Mouse (Mus musculus) c-Kit-positive CD71-positive TER-119-negative erythroid progenitor cells, embryonic 14.5 days (primary cell): ENCODE data around the gene Ranbp3.

ENCODE experiments used
- DNase-seq: peaks from one replicate; pipeline ENCODE4 v3.0.0-alpha.2; 2013; ENCODE audit warnings: low read depth

Gene Ranbp3

DNA sequence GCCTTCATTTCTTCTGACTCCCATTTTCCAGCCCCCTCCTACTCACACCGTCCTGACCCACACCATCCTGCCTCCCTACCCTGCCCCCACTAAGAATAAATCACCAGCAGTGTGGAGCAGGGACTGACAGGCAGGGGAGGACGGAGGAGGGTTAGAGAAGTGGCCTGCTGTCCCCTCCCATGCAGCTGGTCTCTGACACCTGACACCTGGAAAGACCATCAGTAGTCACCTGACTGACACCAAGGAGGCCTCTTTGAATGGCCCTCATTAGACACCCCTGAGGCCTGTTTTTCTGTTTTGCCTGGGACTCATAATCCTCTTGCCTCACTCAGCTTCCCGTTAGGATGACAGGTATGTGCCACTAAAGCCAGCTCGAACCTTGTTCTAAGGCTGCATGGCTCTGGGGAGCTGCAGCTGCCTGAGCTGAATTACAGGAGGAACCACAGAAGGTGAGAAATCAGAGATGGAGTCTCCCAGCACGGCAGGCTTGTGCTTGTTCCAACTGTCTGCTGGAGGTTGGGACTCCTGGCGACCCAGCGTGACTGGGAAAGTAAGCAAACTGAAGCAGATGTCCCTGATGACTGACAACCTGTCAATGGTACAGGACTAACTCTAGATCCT, 54.0 kb downstream of the Ranbp3 start:
- no peak for DNase-seq

DNA sequence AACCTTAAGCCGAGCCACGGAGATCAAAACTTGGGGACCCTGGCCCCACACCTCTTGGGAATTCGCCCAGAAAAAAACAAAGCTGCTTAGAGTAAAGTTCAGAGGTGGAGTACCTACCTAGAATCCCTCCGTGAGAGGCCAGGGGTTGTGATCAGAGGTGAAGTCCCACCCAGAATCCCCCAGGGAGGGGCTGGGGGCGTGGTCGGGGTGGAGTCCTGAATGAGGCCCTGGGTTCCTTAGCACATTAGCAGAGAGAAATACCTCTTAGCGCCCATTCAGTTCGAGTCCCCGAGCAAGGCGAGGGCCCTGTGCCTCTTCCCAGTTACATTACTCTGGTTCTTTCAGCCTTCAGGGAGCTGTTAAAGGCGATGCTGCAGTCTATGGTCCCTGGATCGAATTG, 54.6 kb downstream of the Ranbp3 start:
- DNase-seq = peak; percentile 35

DNA sequence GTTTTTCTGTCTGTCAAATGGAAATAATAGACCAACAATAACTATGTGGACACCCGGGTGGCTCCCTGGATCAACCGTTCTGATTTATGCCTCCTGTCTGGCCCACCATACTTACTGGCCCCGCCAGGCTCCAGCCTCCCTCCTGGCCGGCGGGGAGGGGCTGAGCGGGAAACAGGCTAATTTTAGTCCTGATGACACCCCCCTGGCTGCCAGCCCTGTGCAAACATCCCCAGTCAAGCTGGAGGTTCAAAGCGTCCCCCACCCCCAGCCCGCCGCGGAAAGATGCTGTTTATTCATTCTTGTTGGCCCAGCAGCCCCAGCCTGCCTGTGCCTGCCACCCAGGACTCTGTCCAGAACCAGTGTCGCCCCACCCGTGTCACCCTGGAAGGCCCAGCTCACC, 55.0 kb downstream of the Ranbp3 start:
- no peak for DNase-seq

DNA sequence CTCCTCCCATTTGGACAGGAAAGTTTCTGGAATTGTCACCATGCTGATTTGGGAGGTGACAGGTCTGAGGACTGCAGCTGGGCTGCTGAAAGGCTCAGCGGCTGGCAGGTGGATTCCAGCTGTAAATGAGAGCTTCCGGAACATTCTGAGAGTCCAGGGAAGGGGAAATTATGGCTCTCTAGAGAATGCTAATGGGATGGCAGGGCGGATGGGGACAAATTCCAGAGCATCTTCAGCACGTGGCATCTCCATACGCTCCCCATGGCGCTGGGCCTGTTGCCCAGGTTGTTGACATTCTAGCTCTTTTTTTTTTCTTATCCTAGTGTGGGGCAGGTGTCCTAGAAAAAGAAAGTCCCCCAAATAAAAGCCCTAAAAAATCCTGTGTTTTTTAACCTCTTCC, 56.1 kb downstream of the Ranbp3 start:
- DNase-seq = no peak

DNA sequence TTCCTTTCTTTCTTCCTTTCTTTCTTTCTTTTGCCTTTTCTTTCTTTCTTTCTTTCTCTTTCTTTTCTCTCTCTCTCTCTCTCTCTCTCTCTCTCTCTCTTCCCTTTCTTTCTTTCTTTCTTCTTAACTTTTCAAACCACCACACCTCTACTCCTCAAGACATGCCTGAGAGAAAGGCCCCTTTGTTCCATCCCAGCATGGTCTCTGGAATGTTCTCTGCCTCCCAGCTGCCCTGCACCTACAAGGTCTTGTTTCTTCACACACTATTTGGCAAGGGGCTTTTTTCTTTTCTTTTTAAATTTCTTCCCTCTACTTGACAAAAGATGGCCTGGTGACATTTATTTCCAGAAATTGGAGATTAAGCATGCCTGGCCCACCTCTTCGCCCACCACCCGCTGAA, 56.6 kb downstream of the Ranbp3 start:
- no peak for DNase-seq

DNA sequence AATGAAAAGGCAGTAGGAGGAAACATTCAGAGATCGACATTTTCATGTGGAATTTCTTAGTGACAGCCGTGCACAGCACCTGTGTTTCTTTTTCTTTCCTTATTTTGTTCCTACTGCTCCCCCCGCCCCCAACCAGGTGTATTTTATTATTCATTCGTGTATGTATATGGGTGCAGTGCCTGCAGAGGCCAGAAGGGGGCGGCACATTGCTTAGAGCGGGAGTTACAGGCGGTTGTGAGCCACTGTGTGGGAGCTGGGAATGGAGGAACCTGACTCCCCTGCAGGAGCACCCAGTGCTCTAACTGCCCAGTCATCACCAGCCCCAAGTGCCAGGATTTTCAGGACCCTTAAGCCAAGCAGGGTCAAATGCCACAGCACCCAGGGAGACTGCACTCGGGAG, 63.4 kb downstream of the Ranbp3 start:
- no peak for DNase-seq

DNA sequence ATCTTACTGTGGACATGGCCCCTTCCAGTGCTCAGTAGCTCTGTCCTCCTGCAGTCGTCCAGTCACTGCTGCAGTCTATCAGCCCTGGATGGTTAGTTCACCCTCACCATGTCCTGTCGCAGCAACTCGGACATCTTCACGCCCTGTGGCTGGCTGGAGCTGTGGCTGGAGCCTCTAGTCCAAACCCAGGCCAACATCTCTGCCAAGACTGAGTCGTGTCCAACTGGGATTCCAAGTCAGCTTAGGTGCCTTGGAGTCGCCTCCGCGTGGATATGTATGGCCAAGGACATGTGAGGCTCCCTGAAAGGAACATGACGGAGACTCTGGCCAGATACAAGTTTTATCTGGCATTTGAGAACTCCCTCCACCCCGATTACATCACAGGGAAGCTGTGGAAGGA, 65.1 kb downstream of the Ranbp3 start:
- DNase-seq = no peak

DNA sequence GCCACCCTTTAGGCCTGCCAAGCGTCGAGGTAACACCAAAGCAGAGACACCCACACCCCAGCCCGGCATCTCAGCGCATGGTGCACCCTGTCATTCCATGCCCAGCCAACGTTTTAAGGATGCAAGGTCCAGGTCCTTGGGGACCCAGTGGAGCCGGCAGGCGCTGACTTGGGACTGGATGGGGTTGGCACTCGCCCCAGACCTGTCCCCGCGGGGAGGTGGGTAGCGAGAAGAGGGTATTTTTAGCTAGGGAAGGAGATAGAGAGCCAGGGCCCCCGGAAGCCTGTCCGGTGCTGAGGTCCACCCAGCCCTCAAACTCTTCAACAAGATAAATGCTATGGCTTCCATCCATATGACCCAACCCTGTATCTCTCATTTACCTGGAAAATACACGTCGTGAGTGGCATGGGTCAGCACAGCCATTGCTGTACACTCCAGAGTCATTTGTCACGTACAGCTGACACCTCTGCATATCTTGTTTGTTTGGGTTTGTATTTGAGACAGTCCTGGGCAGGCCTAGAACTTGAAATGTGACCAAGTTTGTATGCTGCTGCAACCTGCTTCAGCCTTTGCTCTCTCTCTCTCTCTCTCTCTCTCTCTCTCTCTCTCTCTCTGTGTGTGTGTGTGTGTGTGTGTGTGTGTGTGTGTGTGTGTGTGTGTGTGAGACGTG, 67.2 kb downstream of the Ranbp3 start:
- no peak for DNase-seq

DNA sequence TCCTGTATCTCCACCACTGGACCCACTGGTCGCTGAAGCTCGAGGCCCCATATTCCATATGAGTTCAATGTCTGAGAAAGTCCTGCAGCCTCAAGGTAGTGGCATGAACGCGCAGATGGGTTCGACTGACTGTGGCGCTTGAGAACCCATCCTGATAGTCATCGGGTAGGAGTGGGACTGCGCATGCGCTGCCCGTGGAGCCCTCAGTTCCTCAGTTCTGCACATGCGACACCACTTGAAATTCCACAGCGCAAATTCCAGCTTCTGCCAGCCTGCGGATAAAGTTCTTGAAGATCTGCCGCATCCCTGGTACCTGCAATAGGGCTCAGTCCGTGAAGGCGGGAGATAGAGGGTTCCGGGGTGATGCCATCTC, 67.7 kb downstream of the Ranbp3 start:
- DNase-seq = no peak

DNA sequence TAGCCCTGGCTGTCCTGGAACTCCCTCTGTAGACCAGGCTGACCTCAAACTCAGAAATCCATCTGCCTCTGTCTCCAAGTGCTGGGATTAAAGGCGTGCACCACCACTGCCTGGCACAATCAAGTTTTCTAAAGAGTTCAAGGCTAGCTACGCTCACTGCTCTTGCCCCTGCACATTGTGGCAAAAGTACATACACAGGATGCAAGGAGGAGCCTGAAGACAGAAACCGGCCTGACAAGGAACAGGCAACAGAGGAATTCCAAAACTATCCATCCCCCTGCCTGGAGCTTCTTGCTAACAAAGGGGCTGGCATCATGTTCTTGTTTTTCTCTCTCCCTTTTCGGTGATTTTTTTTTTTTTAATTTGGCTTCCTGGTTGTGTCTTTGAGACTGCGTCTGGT, 71.1 kb downstream of the Ranbp3 start:
- no peak for DNase-seq

DNA sequence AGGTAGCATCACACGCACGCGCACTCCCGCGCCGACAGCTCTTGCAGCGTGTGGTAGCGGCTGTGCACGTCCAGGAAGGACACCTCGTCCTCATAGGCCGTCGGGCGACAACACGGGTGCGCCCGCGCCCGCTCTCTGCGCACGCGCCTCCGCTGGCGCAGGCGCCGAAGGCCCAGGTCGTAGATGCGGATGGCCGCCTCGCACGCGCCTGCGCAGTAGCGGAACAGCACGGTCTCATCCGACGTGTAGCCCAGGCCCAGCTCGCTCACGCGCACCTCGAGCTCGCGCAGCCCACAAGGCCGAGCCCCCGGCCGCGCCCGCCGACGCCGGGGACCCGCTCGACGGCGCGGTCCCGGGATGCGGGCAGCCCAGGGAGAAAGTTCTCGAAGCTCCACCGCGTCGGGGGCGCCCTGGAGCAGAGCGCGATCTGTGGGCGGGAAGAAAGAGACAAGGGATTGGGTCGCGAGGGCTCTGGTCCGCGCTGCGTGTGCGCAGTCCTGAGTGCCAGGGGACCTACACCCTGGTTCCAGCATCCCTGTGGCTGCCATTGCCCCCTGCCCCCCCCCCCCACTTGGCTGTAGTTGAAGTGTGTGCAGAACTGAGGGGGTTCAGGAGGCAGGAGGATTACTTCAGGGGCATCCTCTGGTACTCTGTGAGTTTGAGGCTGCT, 78.4 kb downstream of the Ranbp3 start:
- DNase-seq = no peak

DNA sequence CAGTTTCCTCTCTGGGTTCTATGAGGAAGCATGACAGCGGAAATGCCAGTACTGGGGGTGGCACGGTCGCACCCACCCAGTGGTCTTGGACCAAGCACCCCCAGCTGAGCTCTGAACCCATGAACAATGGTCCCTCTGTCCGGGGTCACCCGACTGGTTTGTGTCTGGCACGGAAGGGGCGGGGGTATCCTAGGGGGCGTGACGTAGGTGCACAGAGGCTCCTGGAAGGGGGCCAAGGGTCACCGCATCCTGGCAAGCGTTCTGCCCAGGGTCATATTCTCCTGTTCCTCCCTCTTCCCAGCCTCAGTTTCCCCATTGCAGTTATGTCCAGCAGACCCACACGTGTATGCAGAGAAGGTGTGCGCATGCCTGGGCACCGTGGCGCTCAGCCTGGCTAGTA, 80.4 kb downstream of the Ranbp3 start:
- DNase-seq = no peak

DNA sequence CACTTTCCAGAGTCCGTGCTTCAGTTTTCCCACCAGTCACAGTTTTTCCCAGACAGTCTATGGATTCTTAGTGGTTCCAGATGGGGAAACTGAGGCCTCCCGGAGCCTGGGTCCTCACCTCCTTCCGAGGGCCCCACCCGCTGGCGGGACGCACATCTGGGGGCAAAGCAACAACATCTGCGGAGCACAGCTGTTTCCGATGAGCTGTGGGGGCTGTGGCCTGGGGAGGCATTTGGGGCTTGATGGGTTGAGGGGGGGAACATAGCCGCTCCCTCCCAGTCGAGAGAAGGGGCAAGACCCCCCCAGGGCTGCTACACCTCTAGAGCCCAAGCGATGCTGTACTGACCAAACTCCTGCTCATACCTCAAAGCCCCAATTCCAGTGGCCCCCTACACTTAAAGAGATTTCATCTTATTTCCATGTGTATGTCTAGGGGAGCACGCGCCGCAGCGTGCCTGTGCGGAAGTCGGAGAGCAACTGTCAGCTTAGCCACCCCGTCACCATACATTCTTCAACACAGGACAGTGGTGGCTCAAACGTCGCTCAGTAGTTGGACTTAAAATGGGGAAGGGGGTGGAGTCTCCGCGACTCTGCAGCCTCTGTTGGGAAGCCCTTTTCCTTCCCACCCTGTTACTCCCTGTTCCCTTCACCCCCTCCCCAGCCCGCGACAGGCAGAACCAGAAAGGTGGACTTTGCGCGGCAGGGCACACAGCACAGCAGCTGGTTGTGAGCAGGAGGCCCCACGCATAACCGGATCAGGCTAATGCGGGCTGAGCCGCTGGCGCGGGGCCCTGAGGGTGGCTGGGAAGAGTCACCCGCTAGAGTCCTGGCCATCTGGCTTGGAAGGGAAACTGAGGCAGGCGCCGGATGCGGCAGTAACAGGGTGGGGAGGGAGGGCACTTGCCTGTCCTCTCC, 81.4 kb downstream of the Ranbp3 start:
- DNase-seq = no peak

DNA sequence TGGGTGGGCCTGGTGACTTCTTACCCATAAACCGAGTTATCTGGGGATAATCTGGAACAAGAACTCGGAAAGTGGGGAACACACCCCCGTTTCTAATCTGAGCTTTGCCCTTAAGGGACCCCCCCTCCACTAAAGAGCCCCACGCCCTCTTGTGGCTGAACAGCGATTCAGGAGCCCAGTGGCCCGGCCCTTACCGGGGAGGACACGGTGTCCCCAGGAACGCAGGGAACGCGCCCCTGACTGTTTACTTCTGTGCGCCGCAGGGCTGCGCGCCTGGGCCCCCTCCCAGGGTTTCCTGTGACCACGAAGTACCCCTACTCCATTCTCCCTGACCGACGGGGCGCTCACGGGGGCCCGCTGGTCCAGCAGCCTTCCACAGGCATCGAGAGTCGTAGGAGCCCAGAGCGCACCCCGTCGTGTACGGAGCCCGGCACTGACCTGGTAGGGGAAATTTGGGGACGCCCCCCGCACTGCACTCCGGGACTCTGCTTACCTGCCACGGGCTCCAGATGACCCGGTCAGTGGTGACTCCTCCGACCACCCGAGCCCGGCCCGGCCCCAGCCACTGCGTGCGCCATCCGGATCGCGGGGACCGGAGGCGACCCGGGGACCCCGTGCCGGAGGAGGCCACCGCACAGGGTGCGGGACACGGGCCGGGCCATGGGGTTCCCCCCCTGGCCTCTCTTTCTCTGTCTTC, 83.8 kb downstream of the Ranbp3 start:
- DNase-seq = no peak

DNA sequence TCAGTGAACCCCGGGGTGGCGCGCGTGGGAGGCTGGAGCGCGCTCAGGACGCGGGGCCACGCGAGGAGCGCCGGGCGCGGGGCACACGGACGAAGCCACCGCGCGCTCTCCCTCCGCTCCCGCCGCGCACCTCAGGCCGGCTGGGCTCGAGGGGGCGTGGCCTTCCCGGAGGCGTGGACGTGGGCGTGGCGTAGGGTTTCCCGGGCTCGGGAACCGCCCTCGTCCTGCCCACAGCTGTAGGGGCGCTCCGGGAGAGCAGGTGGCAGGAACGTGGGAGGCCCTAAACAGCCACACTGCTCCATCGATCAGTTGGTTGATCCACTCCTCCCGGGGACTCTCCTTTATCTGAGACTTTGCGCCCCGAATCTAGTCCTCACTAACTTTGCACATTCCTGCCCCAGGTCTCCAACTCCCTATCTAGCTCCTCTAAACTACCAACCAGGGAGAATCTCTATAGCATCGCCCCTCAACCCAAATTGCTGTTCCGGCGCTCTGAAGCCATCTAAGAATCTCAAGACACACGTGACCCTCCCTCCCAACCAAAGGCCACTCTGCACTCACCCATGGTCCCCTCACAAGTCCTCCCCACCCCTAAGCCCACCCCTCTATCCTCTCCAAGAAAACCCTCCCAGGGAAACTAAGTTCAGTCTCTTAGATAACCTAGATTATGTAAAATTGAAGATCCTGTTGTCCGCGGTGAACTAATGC, 84.5 kb downstream of the Ranbp3 start, which contains the start of gene Nrtn:
TSS of gene Nrtn (minus strand) at position 115 of the 708 bp plus-strand sequence.
- DNase-seq = peak; percentile 70

DNA sequence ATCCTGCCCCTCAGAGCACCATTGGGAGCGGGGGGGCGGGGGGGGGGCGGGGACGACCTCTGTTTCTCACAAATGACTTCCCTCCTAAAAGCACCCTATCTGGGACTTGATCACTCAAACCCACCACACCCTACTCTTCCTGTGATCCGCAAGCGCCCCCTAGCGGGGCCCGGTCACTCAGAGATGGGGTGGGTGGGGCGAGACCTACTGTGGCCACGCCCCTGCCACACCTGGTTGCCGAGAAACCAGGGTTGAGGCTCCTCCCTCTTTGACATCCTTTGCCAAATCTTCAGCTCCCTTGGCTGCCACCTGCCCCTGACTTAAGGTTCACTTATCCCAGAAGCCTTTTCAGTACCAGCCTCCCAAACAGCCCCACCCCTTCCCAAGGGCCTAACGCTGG, 85.0 kb downstream of the Ranbp3 start:
- peak; percentile 66 for DNase-seq

DNA sequence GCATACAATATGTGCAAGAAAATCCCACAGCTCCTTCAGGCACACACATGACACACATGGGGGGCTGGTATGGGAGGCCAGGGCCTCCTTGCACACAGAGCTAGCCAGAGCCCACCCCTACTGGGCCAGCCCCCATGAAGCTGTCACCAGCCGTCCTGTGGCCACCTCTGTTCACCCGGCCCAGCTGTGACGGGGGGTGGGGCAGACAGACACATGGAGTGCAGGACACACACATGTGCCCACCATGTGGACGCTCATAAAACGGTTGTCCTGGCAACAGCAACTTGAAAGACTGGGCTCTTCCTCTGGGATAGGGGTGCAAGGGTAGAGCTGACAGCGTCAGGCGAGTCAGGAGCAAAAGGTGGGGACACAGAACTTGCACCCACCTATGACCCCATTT, 86.2 kb downstream of the Ranbp3 start:
- no peak for DNase-seq

DNA sequence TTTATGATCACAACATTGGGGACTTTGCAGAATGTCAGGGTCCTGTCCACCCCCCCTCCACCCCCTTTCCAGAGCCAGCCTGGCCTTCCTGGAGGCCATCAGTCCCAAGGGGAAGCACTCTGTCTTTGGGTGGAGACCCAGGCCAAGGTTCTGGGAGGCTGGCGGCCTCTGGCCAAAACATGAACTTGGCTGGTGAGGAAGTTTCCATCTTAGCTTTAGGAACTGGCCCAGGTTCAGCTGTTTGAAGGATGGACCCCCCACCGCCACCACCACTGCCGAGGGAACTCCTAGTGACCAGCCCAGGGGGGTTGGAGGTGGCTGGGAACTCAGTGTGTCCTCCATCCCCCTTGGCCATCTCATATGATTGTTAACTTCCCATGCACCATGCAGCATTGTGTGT, 88.0 kb downstream of the Ranbp3 start:
- no peak for DNase-seq
